Mouse (Mus musculus) right cerebral cortex, adult 18-20 months (tissue): ENCODE results near the gene Pla2g4e.

Experiments used
- DNase-seq: peaks from one replicate; pipeline ENCODE4 v3.0.0; 2022; ENCODE audit warnings: mixed read lengths

The Pla2g4e gene

GRCm38 (mm10) chr2:120153586-120154360 lies 91.4 kb downstream of the Pla2g4e start:
- no peak for DNase-seq

- DNase-seq: no peak
Measured at GRCm38 (mm10) chr2:120150571-120150970, 94.6 kb downstream of the Pla2g4e start.

GRCm38 (mm10) chr2:120149634-120150033 lies 95.5 kb downstream of the Pla2g4e start:
- no peak for DNase-seq

GRCm38 (mm10) chr2:120147999-120148398 lies 97.1 kb downstream of the Pla2g4e start:
- DNase-seq: no peak

- no peak for DNase-seq
Measured at GRCm38 (mm10) chr2:120147364-120147763, 97.8 kb downstream of the Pla2g4e start.

- DNase-seq: no peak
Measured at GRCm38 (mm10) chr2:120146543-120146942, 98.6 kb downstream of the Pla2g4e start.

- no peak for DNase-seq
Measured at GRCm38 (mm10) chr2:120144390-120144789, 100.7 kb downstream of the Pla2g4e start.

- no peak for DNase-seq
Measured at GRCm38 (mm10) chr2:120142336-120142735, 102.8 kb downstream of the Pla2g4e start.

- no peak for DNase-seq
Measured at GRCm38 (mm10) chr2:120141671-120142070, 103.5 kb downstream of the Pla2g4e start.

- no peak for DNase-seq
Measured at GRCm38 (mm10) chr2:120140326-120140725, 104.8 kb downstream of the Pla2g4e start.

GRCm38 (mm10) chr2:120139091-120139490 lies 106.0 kb downstream of the Pla2g4e start:
- no peak for DNase-seq

- no peak for DNase-seq
Measured at GRCm38 (mm10) chr2:120137281-120137680, 107.9 kb downstream of the Pla2g4e start.

- no peak for DNase-seq
Measured at GRCm38 (mm10) chr2:120134453-120135075, 110.6 kb downstream of the Pla2g4e start.

GRCm38 (mm10) chr2:120131881-120132280 lies 113.3 kb downstream of the Pla2g4e start:
- no peak for DNase-seq

- DNase-seq: no peak
Measured at GRCm38 (mm10) chr2:120129252-120129908, 115.8 kb downstream of the Pla2g4e start.

- DNase-seq: no peak
Measured at GRCm38 (mm10) chr2:120128611-120129051, 116.5 kb downstream of the Pla2g4e start.

GRCm38 (mm10) chr2:120128011-120128410 lies 117.1 kb downstream of the Pla2g4e start:
- DNase-seq: no peak

- no peak for DNase-seq
Measured at GRCm38 (mm10) chr2:120126901-120127300, 118.2 kb downstream of the Pla2g4e start.

GRCm38 (mm10) chr2:120126408-120126807 lies 118.7 kb downstream of the Pla2g4e start:
- no peak for DNase-seq

- no peak for DNase-seq
Measured at GRCm38 (mm10) chr2:120125461-120125860, 119.7 kb downstream of the Pla2g4e start.

GRCm38 (mm10) chr2:120124946-120125345 lies 120.2 kb downstream of the Pla2g4e start:
- DNase-seq: no peak

GRCm38 (mm10) chr2:120124096-120124495 lies 121.0 kb downstream of the Pla2g4e start:
- peak; percentile 31 for DNase-seq

GRCm38 (mm10) chr2:120122983-120123382 lies 122.2 kb downstream of the Pla2g4e start:
- DNase-seq: no peak

GRCm38 (mm10) chr2:120117346-120117745 lies 127.8 kb downstream of the Pla2g4e start:
- no peak for DNase-seq
